Mouse (Mus musculus) thymus, postnatal 36 days (tissue): ENCODE data around the gene Robo1.

ENCODE experiments used
- DNase-seq, 2 experiments: peaks; one replicate each; pipeline ENCODE4 v3.0.0; 2022; ENCODE audit warnings: mixed read lengths in 2 of 2

Robo1 gene

DNA sequence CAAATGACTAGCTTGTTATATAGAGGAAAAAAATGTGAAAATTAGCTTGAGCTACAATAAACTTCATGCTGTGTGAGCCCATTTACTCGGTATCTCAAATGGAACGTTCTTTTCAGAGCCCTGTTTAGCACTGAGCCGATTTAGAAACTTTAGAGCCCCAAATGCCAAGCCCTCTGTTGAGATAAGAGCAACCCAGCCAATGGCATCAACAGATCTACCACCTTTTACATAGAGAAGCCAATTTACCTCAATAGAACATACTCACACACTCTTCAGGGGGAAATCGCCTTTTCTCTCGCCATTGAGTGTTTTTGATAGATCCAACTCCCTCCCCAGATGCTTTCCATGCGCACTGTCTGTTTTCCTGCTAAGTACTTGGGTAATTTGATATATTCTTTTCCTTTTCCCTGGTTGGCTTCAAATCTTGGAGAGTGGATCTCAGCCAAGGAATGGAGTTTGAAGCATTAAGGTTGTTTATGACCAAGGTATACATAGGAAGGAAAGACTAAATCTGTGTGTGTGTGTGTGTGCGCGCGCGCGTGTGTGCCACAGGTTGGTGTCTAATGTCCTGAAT lies 378.5 kb downstream of the Robo1 start:
- DNase-seq, result no peak

DNA sequence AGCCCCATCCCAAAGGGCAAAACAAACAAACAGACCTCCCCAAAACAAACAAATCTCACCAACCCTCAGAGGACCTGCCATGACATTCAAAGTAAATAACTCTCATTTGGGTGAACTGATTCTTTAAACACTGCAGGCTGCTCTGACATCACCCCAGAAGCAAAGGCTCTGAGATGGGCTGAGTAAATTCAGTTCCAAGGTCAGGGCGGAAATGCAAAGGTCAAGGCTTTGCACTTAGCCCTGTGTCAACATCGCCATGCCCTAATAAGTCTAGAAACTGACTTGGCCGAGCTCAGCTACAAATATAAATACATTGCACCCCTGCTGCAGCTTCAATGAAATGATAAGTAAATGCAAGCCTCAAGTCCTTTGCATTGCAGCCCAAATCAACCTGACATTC lies 379.5 kb downstream of the Robo1 start:
- DNase-seq, result no peak

DNA sequence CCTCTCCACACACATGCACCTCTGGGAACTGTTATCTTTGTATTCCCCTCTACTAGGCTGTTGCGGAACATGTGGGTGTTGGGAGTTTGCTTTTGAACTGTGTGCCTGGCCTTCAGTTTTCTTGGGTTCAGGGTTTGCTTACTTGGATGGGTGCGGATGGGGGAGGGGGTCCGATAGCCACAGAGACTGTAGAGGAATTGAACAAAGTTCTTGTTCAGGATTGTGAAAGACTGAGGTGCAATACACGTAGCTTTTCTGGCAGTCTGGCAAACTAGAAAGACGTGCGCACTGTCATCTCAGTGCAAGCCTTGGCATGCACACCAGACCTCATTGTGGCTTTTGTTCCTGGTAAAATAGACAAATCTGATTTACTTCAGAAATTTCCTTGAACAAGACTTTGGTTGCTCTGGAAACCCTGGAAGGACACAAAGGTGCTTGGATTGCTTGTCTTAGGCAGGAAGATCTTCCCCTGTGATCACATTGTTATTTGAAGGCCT lies 380.1 kb downstream of the Robo1 start:
- DNase-seq, result no peak

DNA sequence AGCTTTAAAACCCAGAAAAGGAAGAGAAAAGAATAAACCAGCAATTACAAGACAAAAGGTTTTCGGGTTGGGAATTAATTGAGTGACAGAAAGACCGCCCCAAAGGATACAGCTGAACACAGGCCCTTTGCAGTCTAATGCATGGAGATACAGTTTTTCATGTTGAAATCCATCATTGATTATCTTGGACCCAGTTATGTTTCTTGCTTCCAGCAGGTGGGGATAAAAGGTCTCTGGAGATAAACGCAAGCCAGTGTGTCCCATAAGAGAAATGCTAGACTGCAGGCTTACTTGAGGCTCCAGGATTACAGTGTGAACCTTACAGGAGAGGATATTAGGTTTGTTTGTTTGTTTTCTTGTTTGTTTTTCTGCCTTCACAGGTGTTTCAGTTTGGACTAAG lies 383.8 kb downstream of the Robo1 start:
- no peak for DNase-seq

DNA sequence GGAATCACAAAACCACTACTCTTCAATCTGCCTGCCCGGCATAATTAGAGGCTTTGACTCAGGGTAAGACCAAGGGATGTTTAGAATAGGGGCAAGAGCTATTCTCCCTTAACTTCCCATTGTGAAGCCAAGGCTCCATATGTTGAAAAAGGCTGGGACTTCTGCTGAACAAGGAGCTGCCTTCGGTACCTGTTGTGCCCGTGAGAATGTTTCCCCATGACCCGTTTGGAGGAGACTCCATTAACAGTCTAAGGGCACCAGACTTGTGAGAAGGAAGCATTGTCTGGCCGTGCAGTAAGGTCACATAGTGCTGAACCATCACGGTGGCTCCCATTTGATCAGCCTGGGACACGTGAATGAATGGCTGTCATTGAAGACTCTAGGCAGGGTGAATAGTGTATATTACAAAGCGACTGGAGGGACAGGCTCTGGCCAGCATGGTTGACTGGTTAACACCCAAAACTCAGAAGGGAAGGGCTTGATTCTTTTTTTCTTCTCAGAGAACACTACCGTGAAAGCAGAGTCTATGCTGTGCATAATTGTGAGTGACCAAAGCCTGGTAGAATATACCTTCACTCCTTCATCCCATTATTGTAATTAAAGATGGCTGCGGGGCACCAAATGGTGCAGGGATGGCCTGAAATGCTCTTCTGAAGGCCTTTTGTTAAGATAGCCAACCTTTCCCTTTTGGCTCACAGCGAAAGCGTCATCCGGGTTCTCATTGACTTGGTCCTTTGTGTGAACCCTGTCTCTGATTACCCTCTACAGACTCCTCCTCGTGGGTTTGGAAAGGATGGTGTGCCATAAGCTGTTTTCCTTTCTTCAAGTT lies 385.6 kb downstream of the Robo1 start:
- DNase-seq, result no peak

DNA sequence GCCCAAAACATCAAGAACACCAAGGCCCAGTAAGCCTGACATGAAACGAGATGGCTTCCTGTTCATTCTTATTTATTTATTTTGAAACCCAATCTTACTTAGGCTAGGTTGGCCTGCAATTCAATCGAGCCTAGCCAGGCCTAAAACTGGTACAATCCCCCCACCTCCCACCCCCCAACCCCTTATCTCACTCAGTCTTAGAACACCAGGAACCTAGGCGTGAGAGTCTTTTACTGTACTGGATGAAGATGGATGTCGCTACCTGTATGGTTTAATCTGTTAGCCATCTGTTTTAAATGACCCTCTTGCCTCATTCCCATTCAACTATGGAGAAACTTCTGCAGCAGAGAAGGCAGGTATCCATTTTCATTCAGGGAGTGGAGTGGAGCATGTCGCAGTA lies 386.7 kb downstream of the Robo1 start:
- DNase-seq, result no peak

DNA sequence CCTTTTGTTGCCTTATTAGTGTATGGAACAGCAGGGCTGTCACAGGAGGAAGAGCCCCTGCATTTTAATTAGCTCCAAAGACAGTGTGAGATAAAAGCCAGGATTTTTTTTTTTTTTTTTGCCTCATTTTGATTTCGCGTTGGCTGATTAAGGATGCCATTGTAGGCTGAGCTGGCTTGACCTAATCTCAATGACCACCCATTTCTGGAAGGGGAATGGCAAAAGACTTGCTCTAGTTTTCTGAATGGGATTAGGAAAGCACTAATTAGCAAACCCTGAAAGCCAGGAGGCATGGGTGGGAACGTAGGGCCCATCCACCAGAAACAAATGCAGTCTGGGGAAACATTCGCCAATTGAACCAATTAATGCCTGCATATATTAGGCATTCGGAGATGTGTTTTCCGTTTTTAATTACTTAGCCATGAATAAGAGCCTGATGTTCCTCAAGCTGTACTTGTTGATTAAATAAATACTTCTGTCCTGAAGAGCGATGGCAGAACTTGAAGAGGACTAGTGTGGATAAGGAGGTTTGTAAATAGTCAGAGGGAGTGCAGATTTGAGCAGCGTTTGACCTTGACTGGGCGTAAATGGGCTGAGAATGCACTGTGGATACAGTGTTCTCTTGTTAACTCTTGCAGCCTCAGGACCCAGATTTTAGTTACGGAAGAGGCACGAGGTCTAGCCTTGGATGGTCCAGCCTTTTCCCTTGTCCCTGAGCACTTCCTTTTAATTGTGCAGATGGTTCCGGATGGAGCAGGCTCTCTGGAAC lies 391.3 kb downstream of the Robo1 start:
- no peak for DNase-seq

DNA sequence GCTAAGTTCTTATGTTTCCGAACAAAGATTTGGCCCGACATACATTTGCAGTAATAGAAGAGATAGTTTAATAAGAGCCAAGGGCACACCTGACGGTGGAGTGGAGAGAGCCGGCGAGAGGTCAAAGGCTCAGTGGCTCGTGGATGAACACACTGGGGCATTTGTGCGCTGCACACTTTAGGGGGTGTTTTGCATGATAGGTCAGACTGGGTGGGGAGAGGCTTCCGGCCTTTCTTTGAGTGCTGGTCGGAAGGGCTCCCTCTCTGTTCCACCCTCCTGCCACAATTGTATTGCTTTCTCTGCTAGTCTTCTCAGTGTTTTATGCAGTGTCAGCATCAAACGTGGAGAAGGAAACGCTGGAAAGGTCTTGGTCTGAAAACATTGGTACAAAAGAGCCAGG lies 392.2 kb downstream of the Robo1 start:
- no peak for DNase-seq

DNA sequence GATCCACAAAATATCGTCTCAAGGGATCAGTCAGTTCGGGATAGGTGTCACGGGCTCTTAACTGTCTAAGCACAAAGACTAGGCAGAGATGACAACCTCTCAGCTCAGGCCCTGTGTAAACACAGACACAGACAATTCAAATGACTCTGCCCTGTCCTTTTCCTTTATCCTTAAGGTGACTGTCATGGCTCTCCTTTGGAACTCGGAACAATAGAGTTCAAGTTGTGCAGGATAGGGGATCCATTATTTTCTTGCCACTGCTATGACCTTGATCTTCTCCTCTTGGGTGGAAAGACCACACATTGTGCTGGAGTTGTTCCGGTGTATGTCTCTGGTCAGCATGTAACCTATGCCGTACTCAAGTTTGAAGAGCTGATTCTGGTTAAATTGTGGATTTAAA lies 395.4 kb downstream of the Robo1 start:
- DNase-seq, result no peak

DNA sequence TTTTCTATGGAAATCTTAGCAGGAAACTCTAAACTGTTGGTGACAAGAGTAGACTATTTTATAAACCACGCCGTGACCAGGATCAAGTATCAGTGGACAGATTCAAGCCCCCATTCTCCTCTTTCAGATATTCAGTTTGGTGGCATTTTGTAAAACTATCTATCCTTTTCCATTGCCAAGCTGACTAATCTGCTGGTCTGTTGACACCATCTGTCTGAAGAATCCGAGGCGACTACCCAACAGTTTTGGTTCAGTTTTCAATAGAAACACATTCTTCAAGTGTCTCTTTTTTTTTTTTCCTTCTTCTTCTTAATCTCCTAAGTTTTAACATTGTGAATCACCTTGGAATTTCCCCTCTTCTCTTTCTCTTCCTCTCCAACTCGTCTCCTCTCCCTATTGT lies 397.7 kb downstream of the Robo1 start:
- DNase-seq, result no peak

DNA sequence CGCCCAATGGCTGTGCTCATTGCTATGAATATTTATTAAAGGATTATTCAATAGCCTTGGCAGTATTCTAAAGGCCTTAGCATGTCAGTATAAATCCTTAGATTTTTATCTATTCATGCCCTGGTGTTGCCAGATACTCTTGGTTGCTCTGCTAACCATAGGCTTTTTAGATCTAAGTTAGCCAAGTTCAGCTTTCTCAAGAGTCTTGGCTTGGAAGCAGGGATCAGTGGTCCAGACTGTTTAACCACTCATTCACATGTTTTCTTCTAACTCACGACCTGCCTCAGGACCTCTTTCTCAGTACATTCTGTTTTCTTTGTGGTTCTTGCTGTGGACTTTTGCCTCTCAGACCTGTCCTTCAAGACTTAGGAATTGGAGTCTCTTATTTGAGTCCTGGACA lies 400.4 kb downstream of the Robo1 start:
- no peak for DNase-seq

DNA sequence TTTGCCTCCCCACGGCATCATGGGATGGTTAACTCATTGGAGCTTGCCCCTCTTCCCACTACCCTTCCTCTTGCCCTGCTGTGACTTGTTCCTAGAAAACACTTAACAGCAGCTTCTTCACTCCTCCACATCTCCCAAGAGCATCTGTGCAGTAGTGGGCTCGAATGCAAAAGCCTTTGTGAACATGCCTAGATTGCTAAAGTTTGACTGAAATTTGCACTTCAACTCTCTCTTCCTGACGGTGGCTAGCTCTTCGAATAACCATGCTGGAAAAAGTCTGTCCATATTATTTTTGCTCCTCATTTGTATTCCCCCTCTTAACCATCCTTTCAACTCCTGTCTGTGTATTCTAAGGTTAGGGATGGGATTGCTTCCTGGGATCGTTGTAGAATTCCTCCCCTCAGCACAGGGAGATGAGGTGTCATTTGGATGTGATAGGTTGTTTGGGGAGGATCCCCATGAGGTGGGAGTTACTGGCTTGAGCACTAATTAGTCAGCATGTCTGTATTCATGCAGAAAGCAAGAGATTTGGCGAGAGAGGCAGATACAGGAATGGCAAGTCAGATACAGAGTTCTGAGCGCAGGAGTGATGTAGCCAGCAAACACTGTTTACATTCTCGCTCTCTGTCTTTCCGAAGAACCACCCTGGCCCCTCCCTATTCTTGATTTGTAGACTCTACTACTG lies 409.2 kb downstream of the Robo1 start:
- DNase-seq, result no peak

DNA sequence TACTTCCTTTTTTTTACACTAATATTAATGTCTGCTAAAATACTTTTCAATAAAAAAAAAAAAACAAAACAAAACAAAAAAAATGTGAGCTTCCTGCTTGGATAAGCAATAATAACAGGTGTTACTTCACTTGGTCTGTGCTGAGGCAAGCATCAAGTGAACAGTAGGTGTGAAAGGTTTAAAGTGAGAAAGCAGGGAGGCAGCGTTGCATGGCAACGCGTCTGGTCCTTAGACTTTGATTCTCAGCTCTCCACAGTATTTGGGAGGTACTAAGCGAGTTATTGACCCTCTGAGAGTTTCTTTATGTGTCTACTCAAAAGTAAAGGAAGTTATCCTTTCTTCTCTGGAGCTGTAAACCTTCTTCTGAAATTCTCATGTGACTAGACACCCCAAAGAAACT lies 411.0 kb downstream of the Robo1 start:
- no peak for DNase-seq

DNA sequence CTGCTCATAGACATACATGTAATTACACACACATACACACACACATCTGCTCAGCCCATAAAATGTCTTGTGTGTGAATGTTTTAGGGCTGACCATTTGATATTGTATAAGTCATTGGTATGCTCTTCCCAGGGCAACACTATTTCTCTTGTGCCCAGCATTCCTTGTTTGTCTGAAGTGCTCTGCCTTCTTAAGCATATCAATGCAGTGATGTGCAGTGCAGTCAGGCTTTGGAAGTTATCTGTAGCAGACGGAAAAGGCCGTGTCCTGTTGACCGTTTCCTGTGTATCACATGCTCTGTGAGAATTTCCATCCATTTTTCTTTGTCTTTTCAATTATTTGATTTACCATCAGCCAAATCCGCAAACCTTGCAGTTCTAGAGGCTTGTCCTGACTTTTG lies 412.9 kb downstream of the Robo1 start:
- no peak for DNase-seq

DNA sequence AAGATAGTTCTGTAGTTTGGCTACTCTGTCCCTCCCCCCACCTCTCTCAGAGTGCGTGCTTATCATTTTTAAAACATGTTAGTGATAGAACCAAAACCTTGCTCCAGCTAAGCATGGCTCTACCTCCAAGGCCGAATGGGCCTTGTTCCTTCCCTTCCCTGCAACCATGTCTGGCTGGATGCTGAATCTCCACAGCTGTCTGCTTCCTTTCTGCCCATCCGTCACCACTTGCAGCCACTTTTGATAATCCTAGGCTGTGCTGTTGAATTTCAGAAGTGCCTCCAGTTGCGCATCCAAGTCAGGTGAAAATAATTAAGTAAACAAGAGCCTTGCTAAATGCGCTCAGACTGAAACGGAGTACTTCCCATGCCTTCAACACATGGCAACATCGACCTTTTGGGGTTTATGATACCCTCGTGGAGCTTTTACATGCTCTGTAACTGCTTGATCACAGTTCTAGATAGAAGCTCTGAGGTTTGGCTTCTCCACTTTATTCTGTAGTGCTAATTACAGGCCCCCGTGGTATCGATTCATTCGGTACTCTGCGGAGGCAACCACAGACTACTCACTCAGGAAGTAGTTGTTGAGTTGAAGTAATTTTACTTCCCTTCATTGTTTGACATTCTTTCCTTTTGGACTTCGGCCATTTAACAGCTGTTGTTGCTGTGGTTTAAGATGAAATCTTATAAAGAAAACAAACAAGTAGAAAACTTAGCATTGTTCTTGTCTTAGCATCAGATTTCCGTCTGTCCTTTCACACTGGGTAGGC lies 413.8 kb downstream of the Robo1 start:
- DNase-seq, result no peak

DNA sequence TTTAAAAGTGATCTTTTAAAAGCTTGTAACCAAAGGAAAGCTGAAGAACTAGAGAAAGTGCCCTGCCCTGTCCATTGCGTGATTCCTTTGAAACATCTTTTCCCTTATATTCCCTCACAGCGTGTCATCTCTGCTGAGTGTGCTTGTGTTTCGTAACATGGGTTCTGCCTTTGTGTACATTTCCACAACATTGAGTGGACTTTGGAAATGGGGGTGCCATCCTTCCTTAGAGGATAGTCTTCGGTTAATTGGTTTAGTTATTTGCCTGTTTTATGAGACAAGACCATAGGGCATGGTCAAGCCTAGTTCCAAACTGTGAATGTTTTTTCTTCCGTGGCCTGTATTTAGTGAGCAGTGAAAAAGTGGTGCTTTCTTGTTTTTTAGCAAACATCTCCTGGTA lies 426.1 kb downstream of the Robo1 start:
- no peak for DNase-seq

DNA sequence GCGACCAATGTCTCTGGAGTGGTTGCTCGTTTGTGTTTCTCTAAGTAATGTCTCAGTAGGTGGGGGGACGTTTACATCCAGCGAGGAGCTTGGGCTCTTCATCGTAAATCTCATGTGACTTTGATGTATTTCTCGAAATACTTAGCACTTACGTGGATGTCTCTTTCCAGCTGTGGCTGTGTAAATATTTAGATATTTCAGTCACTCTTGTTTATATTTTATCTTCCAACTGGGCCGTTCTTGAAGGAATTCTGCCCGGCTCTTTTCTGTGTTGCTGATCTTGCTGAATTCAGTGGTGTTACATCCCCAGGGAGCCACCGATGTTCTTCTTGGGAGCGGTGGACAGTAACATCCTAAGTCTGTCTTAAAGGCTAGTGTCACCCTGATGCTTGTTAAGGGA lies 427.1 kb downstream of the Robo1 start:
- DNase-seq, result no peak

DNA sequence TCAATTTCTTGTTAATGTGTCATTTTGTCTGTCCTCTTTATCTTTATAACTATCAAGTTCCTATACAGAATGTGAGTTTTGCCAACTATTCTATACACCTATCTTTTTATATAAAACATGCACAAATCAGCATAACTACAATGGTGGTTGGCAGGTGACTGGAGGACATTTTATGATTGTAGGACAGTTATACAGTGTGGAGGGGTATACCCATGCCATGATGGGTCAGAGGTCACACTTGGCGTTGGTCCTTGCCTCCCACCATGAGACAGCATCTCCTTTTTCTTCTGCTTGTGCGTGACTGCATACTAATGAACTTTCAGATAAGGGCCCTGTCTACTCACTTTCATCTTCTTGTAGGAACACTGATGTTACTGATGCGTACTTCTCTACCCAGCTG lies 427.5 kb downstream of the Robo1 start:
- DNase-seq, result no peak

DNA sequence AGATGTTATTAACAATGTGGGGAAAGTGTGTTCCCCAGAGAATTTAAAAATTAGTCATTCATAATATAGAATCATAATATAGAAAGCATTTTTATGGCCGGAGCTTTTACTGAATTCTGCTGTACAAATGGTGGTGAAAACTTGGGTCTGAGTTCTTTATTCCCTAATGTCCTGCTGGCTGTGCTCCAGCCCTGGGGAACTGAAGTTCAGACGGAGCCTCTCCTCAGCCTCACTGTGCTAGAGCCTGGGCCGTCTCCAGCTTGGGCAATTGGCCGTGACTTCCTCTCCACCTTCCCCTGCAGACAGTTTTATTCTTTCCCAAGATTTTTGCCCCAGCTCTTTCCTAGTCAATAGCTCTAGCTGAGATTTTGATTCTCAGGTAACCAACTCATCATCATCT lies 429.0 kb downstream of the Robo1 start:
- DNase-seq, result no peak

DNA sequence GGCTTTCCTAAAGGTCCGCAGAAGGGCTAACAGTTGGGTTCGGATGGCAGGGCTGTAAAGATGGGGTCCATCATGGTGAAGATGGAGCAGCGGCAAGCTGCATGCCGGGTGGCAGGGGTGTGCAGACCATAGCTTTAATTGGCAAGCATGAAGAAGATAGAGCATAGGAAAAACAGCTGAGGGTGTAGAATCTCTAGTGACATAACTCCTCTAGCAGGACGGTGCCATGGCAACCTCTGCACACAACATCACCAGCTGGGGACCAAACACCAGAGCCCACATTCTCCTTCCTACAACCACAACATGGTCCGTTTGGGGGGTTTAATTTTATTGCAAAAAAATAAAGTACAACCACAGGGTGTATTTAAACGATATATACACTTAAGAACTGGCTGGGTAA lies 432.1 kb downstream of the Robo1 start:
- no peak for DNase-seq

DNA sequence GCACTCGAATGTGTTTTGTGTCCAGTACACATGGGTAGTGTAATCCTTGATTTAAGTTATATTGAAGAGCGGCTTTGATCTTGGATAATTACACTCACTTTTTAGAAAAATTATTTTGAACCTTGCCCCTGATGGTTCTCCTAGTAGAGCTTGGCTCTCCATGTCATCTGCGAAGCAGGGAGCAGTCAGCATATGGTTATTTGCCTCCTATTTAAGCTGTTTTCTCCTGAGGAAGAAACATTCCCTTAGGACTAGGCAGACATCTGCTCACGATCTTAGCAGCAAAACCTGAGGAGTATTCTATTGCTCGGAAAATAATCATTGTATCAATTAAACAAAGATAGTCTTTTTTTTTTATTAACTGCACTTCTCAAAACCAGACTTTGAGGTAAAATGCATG lies 439.6 kb downstream of the Robo1 start:
- no peak for DNase-seq

DNA sequence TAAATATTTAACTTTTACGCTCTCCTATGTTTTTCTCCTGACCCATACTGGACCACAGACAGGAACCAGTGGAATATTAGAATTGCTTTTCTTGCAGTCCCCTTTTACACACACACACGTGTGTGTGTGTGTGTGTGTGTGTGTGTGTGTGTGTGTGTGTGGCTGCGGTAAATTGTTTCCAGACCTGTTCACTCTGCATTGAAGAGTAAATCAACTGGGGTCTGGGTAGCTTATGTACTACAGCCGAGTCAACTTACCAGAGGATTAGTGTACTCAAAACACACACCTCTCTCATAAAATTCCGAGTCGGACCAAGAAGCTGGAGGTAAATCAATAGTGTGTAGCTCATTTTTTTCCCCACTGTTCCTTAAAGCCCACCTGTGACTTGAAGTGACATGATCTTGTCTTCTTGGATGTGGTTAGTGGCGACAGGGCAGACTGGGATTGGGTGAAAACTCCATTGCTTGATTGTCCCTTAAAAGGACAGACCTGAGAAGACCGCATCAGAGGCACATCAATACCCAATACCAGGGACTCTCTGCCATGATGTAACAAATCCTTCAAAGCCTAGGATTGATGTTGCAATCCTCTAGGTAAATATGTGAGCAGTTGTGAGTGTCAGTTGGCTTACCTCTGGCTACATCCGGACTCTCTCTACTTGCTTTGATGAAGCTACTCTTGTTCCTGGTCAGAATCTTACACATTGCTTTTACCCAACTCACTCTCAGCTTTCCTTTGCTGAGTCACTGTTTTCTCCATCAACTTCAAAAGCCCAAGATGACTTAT lies 457.2 kb downstream of the Robo1 start:
- DNase-seq, result no peak
